Mouse (Mus musculus) lung, embryonic 14.5 days (tissue): ENCODE results near the gene Vps8. TPM values are rescaled to one million over a fixed set of nuclear protein-coding genes. Genes with fewer than 3 reads are reported as not detected.
A peak's percentile ranks its signal among the peaks of the same experiment; 100 is the strongest.

Experiments
- ATAC-seq: fragments of 200-750 bp; cut with Nextera tagmentation; 2 replicates; pipeline ENCODE4 v1.8.0; 2017; ENCODE audit warnings: mild to moderate bottlenecking, moderate TSS enrichment, moderate library complexity; ENCODE audit not compliant: insufficient read depth
- DNase-seq: peaks from one replicate; pipeline ENCODE4 v3.0.0-alpha.2; 2015
- H3K27ac ChIP-seq: fragments of 300-500 bp; sonication (generic); 2 replicates; pipeline ENCODE4 v1.5.1; 2014; ENCODE audit warnings: low read depth, mild to moderate bottlenecking, moderate library complexity
- H3K27me3 ChIP-seq: fragments of 300-500 bp; sonication (generic); 2 replicates; pipeline ENCODE4 v1.6.1; 2014; ENCODE audit warnings: low read length, control low read depth; ENCODE audit not compliant: insufficient read depth
- H3K36me3 ChIP-seq: fragments of 300-500 bp; sonication (generic); 2 replicates; pipeline ENCODE4 v1.6.1; 2014; ENCODE audit warnings: control low read depth; ENCODE audit not compliant: insufficient read depth
- H3K4me1 ChIP-seq: fragments of 300-500 bp; sonication (generic); 2 replicates; pipeline ENCODE4 v1.6.1; 2014; ENCODE audit warnings: antibody characterized with exemption, control low read depth; ENCODE audit not compliant: insufficient read depth
- H3K4me2 ChIP-seq: fragments of 300-500 bp; sonication (generic); 2 replicates; pipeline ENCODE4 v1.6.1; 2014; ENCODE audit warnings: mild to moderate bottlenecking
- H3K4me3 ChIP-seq: fragments of 300-500 bp; sonication (generic); 2 replicates; pipeline ENCODE4 v1.5.1; 2014; ENCODE audit warnings: low read depth, low read length
- H3K9ac ChIP-seq: fragments of 300-500 bp; sonication (generic); 2 replicates; pipeline ENCODE4 v1.6.1; 2014
- H3K9me3 ChIP-seq: fragments of 300-500 bp; sonication (generic); 2 replicates; pipeline ENCODE4 v1.6.1; 2016; ENCODE audit warnings: low read depth, low read length, control low read depth
- CTCF ChIP-seq: IDR thresholded peaks from 2 replicates; pipeline ENCODE4 v1.5.1; 2016; ENCODE audit warnings: antibody characterized with exemption, low read depth
- WGBS: fragments of 180-500 bp; shearing (Covaris S2); extraction: QIAGEN DNeasy Blood & Tissue Kit; methylation state at CpG from one replicate; pipeline ENCODE4 v1.1.7; 2014; 5-methylcytosine and 5-hydroxymethylcytosine counted together
- polyA plus RNA-seq: library from polyadenylated mRNA; unstranded; fragments of >200 nt; fragmentation: Nextera tagmentation; extraction: Ambion mirVana; gene quantifications from 2 replicates; pipeline ENCODE4 v1.2.1, GENCODE M21; 2014

The Vps8 gene
- polyA plus RNA-seq, 1 experiment from 2014 or later: 19.3 TPM

DNA sequence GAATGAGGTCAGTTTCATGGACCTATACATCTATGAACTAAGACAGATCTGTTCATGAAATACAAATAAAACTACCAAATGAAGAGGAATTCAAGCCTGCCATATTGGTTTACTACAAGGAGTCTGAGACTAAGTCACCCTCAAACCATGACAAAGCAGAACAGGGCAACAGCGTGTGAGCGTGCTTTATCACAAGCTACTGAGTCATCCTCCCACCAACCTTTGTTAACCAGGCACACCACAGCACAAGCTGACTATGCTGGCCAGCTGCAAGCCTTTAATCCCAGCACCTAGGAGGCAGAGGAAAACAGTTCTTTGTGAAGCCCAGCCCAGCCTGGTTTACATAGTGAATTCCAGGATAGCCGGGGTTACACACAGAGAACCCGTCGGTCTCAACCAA, 4.9 kb upstream of the Vps8 start:
- no peaks in the 10 kb centered on the region for H3K9me3 ChIP-seq
- no peak for DNase-seq
- no peak for TF ChIP-seq CTCF
- no peaks in the 10 kb centered on the region for H3K27me3 ChIP-seq
- H3K36me3 ChIP-seq: no peaks in the 10 kb centered on the region
- no peaks in the 10 kb centered on the region; the same call in 1 of the 2 replicates for H3K4me1 ChIP-seq
- no peak for ATAC-seq
- H3K4me2 ChIP-seq: no peak overlapping the region
- H3K4me3 ChIP-seq: no peak overlapping the region
- WGBS: 27% methylated on average over 5 of the region's 5 CpGs
- H3K27ac ChIP-seq: no peak overlapping the region
- H3K9ac ChIP-seq: no peak overlapping the region

DNA sequence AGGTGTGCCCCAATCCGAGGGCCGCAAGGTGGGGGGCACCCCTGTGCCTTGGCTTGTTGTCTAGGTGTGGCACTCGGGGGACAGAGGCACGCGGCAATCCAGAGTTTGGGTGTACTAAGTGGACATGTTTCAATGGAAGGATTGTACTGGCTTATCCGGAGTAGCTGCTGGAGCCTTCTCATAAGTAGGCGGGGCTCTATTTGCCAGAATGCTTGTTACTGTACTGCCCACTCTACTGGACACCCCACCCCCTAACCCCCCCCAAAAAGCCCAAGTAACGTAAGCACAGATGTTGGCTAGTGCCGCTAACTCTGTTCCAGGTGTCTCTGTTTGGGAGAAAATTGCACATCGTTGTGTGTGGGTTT, 610 bp downstream of the Vps8 start:
- peak; percentile 85 for ATAC-seq
- H3K9me3 ChIP-seq: no peaks in the 10 kb centered on the region
- H3K36me3 ChIP-seq: no peaks in the 10 kb centered on the region
- WGBS: 0% methylated on average over 10 of the region's 10 CpGs
- no peaks in the 10 kb centered on the region; the same call in 1 of the 2 replicates for H3K4me1 ChIP-seq
- peak overlapping the region; percentile 90 for H3K27ac ChIP-seq
- peak overlapping the region; percentile 91 for H3K4me2 ChIP-seq
- peak overlapping the region; percentile 92 for H3K4me3 ChIP-seq
- peak overlapping the region; percentile 89 for H3K9ac ChIP-seq
- DNase-seq: peak; percentile 73
- no peaks in the 10 kb centered on the region for H3K27me3 ChIP-seq
- no peak for TF ChIP-seq CTCF

DNA sequence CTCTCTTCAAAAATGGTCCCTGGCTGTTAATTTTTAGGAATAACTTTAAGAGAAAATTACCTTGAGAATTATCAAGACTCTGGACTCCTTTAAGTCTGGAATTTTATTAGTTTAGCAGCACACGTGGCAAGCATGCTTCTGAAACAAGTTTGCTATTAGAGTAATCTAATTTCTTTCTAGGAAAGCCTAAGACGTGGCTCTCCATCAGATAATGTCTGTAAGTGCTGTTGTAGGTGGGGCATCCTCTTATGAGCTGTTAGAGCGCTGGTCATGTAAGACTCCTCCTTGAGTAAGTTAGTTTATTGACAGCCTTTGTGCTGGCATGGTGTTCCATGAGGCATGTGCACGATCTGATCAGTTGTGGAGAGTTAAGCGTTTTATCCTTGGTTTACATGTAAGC, 5.2 kb downstream of the Vps8 start:
- Histone ChIP-seq H3K9me3 (no peaks in the 10 kb centered on the region), H3K27ac (no peak overlapping the region), H3K27me3 (no peaks in the 10 kb centered on the region), H3K4me2 (no peak overlapping the region), H3K4me3 (no peak overlapping the region), H3K36me3 (no peaks in the 10 kb centered on the region), H3K9ac (no peak overlapping the region), H3K4me1 (no peaks in the 10 kb centered on the region)
- no peak for TF ChIP-seq CTCF
- 49% methylated on average over 5 of the region's 5 CpGs for WGBS
- ATAC-seq (no peak), DNase-seq (no peak)

DNA sequence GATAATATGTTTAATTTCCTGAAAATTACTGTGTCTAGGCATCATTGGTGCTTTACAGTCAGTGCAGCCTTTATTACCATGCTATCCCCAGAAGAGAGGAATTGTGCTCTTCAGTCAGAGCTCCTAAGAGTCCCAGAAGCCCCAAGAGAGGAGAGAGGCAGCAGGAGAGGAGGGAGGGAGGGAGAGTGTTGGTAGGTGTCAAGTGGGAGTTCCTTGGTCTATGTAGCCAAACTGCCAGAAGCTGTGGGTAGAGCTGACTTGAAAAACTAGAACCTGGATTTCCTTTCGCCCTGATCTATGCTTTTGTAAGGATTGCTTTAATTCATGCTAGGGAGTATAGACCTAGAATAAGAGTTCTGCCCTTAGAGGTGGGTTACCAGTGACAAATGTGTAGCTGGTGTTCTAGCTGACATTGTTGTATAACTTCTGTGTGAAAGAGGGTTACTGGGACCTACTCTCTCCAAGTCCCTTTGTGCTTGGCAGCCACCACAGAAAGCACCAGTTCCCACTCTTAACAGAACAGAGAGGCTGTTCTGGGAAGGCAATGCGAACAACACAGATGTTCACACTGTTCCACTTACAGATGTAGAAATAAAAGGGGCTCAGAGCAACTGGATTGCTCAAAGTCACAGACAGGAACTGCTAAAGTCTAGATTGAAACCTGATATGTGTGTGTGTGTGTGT, 7.6 kb downstream of the Vps8 start:
- Histone ChIP-seq H3K9me3 (no peaks in the 10 kb centered on the region), H3K36me3 (no peaks in the 10 kb centered on the region), H3K4me3 (no peak overlapping the region), H3K27me3 (no peaks in the 10 kb centered on the region), H3K4me2 (no peak overlapping the region), H3K27ac (no peak overlapping the region), H3K9ac (no peak overlapping the region), H3K4me1 (no peaks in the 10 kb centered on the region)
- 92% methylated on average over 2 of the region's 2 CpGs for WGBS
- DNase-seq (no peak), ATAC-seq (no peak)
- TF ChIP-seq CTCF: no peak

DNA sequence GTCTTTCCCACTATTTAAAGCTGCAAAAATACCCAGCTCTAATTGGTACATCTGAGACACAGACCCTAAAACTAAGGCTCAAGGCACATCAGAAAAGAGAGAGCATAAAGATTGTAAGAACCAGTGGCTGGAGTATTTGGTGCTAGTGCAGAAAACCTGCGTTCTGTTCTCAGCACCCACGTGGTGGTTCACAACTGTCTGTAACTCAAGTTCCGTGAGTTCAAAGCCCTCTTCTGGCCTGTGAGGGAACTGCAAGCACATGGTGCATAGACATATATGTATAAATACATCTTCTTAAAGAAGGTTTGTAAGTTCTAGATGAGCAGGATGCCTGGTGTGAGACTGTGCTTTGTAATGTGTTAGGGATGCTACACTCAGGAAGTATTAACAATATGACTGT, 8.7 kb downstream of the Vps8 start:
- DNase-seq (no peak), ATAC-seq (no peak)
- Histone ChIP-seq H3K27me3 (no peaks in the 10 kb centered on the region), H3K36me3 (0 out of 2 replicates have a peak, but pooled peaks cover under 1% of the 10 kb centered on the region), H3K4me1 (no peaks in the 10 kb centered on the region), H3K27ac (no peak overlapping the region), H3K4me2 (no peak overlapping the region), H3K9me3 (no peaks in the 10 kb centered on the region), H3K4me3 (no peak overlapping the region), H3K9ac (no peak overlapping the region)
- peak; percentile 28; the same call in 1 of the 2 replicates for TF ChIP-seq CTCF
- WGBS: 85% methylated on average over 3 of the region's 3 CpGs

DNA sequence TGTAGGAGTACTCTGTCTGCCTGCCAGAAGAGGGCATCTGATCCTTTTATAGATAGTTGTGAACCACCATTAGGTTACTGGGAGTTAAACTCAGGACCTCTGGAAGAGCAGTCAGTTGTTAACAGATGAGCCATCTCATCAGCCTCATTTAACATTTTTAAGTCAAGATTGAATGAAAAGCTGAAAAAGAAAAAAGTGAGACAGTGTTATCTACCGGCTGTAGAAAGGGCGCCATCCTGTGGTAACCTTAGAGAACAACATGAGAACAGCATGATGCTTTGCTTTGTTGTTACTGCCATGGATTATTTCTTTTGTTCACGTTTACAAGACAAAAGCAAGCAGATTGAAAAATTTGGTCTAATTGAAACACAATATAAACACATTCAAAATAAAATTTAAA, 10.6 kb downstream of the Vps8 start:
- H3K9ac ChIP-seq: no peak overlapping the region
- DNase-seq: peak; percentile 21
- no peaks in the 10 kb centered on the region for H3K27me3 ChIP-seq
- H3K4me2 ChIP-seq: no peak overlapping the region
- no peak for ATAC-seq
- H3K9me3 ChIP-seq: no peaks in the 10 kb centered on the region
- no peak overlapping the region for H3K27ac ChIP-seq
- TF ChIP-seq CTCF: peak; percentile 45
- 0 out of 2 replicates have a peak, but pooled peaks cover 3% of the 10 kb centered on the region for H3K36me3 ChIP-seq
- H3K4me3 ChIP-seq: no peak overlapping the region
- no peaks in the 10 kb centered on the region for H3K4me1 ChIP-seq
- 42% methylated on average over 3 of the region's 3 CpGs for WGBS

DNA sequence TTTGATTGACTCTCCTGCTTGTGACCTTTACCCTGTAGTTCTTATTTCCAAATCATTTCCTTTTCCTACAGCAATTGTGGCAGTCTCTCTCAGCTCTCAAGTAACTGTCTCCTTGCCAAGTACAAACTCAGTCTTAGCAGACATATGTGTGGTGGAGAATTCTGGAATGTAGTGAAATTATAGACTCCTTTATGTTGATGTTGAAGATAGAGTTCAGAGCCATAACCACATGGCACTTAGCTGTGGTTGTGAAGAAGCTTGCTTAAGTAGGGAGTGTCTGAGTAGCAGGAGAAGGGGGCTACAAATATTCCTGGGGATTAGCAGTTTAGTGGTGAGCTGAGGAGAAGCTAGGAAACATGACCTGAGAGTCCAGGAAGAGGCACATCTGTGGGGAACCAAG, 18.1 kb downstream of the Vps8 start:
- H3K27me3 ChIP-seq: no peaks in the 10 kb centered on the region
- no peak overlapping the region for H3K9ac ChIP-seq
- H3K4me1 ChIP-seq: no peaks in the 10 kb centered on the region
- H3K4me2 ChIP-seq: no peak overlapping the region
- DNase-seq: no peak
- no peaks in the 10 kb centered on the region for H3K9me3 ChIP-seq
- no peak for TF ChIP-seq CTCF
- no peak for ATAC-seq
- no peak overlapping the region for H3K4me3 ChIP-seq
- peaks cover 9% of the 10 kb centered on the region; the same call in 1 of the 2 replicates for H3K36me3 ChIP-seq
- H3K27ac ChIP-seq: no peak overlapping the region
